Mouse (Mus musculus) heart, adult 2 months (tissue): ENCODE results near the gene Il12rb2. TPM values are rescaled to one million over a fixed set of nuclear protein-coding genes. Genes with fewer than 3 reads are reported as not detected.

ENCODE experiments used
- DNase-seq, 2 experiments: peaks; one replicate each; pipeline ENCODE4 v3.0.0; 2021
- H3K27ac ChIP-seq: fragments of 200-600 bp; 2 replicates; pipeline ENCODE4 v1.8.1; 2022
- H3K27me3 ChIP-seq: fragments of 200-500 bp; 2 replicates; pipeline ENCODE4 v1.6.1; 2012; ENCODE audit warnings: mild to moderate bottlenecking, low read length, inconsistent platforms, mixed read lengths; ENCODE audit not compliant: control insufficient read depth, insufficient read depth
- H3K36me3 ChIP-seq: fragments of 200-500 bp; 2 replicates; pipeline ENCODE4 v1.6.1; 2012; ENCODE audit warnings: low read length, inconsistent platforms; ENCODE audit not compliant: control insufficient read depth, insufficient read depth
- H3K4me1 ChIP-seq: fragments of 200-500 bp; 2 replicates; pipeline ENCODE4 v1.6.1; 2011; ENCODE audit warnings: low read length; ENCODE audit not compliant: control insufficient read depth, insufficient read depth
- H3K4me3 ChIP-seq: fragments of 200-600 bp; 2 replicates; pipeline ENCODE4 v1.8.1; 2022
- H3K79me2 ChIP-seq: fragments of 200-500 bp; replicated peaks from 2 replicates; pipeline ENCODE4 v1.6.1; 2012; ENCODE audit warnings: mild to moderate bottlenecking, inconsistent platforms, low read length, moderate library complexity, mixed read lengths; ENCODE audit not compliant: control insufficient read depth, insufficient read depth
- H3K9ac ChIP-seq: fragments of 200-500 bp; 2 replicates; pipeline ENCODE4 v1.6.1; 2012; ENCODE audit warnings: low read depth, mild to moderate bottlenecking, control low read depth, inconsistent platforms, low read length, mixed read lengths
- CTCF ChIP-seq: fragments of 200-600 bp; IDR thresholded peaks from 2 replicates; pipeline ENCODE4 v1.8.1; 2022; ENCODE audit warnings: antibody characterized with exemption, mild to moderate bottlenecking, moderate library complexity
- EP300 ChIP-seq: fragments of 200-500 bp; IDR thresholded peaks from 2 replicates; pipeline ENCODE4 v1.6.1; 2011; ENCODE audit warnings: low read depth, low read length, control low read depth; ENCODE audit not compliant: insufficient read depth
- POLR2A ChIP-seq: fragments of 200-500 bp; IDR thresholded peaks from 2 replicates; pipeline ENCODE4 v1.6.1; 2011; ENCODE audit warnings: mild to moderate bottlenecking, low read depth, low read length, control low read depth; ENCODE audit not compliant: insufficient read depth
- WGBS: fragments of 180-500 bp; shearing (Covaris S2); methylation state at CpG from one replicate; pipeline ENCODE4 v1.1.7; 2018; 5-methylcytosine and 5-hydroxymethylcytosine counted together
- intact Hi-C: fragments of 180-260 bp; cut with DNase I; formaldehyde crosslinking; loops from one replicate; pipeline ENCODE4 v1.15.1; 2025
- polyA plus RNA-seq: library from polyadenylated mRNA; depleted of rRNA; stranded (reverse); fragments of >200 nt; gene quantifications from 2 replicates; pipeline ENCODE4 v1.2.3, GENCODE M21; 2012
- total RNA-seq, 2 experiments: library from RNA; stranded (reverse); gene quantifications; 2 replicates each; pipeline ENCODE4 v1.2.3; 2021

The Il12rb2 gene
- total and polyA plus RNA-seq, 3 experiments, result 0.18 to 0.20 TPM; not detected in 1

DNA sequence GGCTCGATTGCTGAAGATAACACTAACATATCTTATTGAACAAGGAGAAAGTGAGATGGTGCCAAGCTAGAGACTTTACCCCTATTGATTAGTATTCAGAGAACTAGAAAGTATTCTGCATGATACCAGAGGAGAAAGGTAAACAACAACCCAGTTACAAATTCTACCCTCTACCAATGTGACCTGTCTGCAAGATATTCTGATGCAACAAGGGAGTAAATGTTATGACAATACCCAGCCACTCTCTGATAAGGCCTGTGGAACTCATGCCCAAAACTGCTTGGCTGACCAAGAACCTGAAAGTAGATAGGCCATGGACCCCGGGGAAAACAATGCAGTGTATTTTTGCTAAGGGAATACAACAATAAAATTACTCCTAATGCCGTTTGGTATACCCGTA is 10.2 kb downstream of the Il12rb2 start:
- no peak for DNase-seq
- Histone ChIP-seq H3K27ac (no peak overlapping the region), H3K27me3 (no peaks in the 10 kb centered on the region), H3K4me3 (no peak overlapping the region), H3K9ac (no peak overlapping the region), H3K36me3 (no peaks in the 10 kb centered on the region), H3K79me2 (no peaks in the 10 kb centered on the region), H3K4me1 (no peaks in the 10 kb centered on the region)
- intact Hi-C loops, result no loop called here
- no peak for TF ChIP-seq EP300
- no peak for TF ChIP-seq POLR2A
- no peak for TF ChIP-seq CTCF
- 79% methylated on average over 4 of the region's 4 CpGs for WGBS

DNA sequence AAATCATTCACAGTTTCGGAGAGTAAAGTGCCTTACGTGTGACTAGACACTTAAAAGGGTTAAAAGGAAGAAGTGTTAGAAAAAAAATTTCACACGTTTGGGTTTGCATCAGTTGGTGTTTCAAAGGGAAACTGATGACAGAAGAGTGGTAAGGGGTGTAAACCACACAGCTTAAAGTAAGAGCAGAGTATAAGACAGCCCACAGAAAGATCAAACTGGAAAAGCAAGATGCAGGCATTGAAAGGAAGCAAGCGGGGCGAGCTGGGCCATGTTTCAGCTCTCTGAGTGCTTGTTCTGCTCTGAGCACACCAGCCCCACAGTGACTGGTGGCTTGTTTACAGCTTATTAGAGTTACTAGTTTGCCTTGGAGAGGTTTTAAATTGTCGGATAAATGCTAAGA is 27.9 kb downstream of the Il12rb2 start:
- H3K4me1 ChIP-seq, result no peaks in the 10 kb centered on the region
- no peaks in the 10 kb centered on the region for H3K79me2 ChIP-seq
- 68% methylated on average over 6 of the region's 6 CpGs for WGBS
- TF ChIP-seq CTCF (no peak), POLR2A (no peak), EP300 (no peak)
- no peaks in the 10 kb centered on the region for H3K36me3 ChIP-seq
- H3K4me3 ChIP-seq, result no peak overlapping the region
- intact Hi-C loops, result no loop called here
- no peak overlapping the region for H3K9ac ChIP-seq
- H3K27ac ChIP-seq, result no peak overlapping the region
- no peaks in the 10 kb centered on the region for H3K27me3 ChIP-seq
- no peak for DNase-seq

GRCm38 (mm10) chr6:67339494-67339893 is 36.5 kb downstream of the Il12rb2 start:
- H3K9ac ChIP-seq, result no peak overlapping the region
- TF ChIP-seq CTCF (no peak), POLR2A (no peak), EP300 (no peak)
- no peak for DNase-seq
- no peaks in the 10 kb centered on the region for H3K27me3 ChIP-seq
- intact Hi-C loops, result no loop called here
- no peaks in the 10 kb centered on the region for H3K79me2 ChIP-seq
- H3K27ac ChIP-seq, result no peak overlapping the region
- no peak overlapping the region for H3K4me3 ChIP-seq
- H3K36me3 ChIP-seq, result no peaks in the 10 kb centered on the region
- H3K4me1 ChIP-seq, result no peaks in the 10 kb centered on the region

- TF ChIP-seq CTCF (no peak), POLR2A (no peak), EP300 (no peak)
- H3K27ac ChIP-seq, result no peak overlapping the region
- intact Hi-C loops, result no loop called here
- no peaks in the 10 kb centered on the region for H3K4me1 ChIP-seq
- no peaks in the 10 kb centered on the region for H3K27me3 ChIP-seq
- H3K36me3 ChIP-seq, result no peaks in the 10 kb centered on the region
- DNase-seq, result no peak
- H3K4me3 ChIP-seq, result no peak overlapping the region
- no peaks in the 10 kb centered on the region for H3K79me2 ChIP-seq
- H3K9ac ChIP-seq, result no peak overlapping the region
These were observed 38.0 kb downstream of the Il12rb2 start for GRCm38 (mm10) chr6:67337943-67338342.

- no peaks in the 10 kb centered on the region for H3K36me3 ChIP-seq
- no peak overlapping the region for H3K9ac ChIP-seq
- no peak for DNase-seq
- no peak overlapping the region for H3K4me3 ChIP-seq
- 63% methylated on average over 3 of the region's 3 CpGs for WGBS
- no peak for TF ChIP-seq EP300
- no peak for TF ChIP-seq CTCF
- TF ChIP-seq POLR2A, result no peak
- H3K4me1 ChIP-seq, result no peaks in the 10 kb centered on the region
- H3K79me2 ChIP-seq, result no peaks in the 10 kb centered on the region
- H3K27me3 ChIP-seq, result no peaks in the 10 kb centered on the region
- intact Hi-C loops, result loop anchor here (10.0 kb wide), 1 partner anchor 359 kb away; no protein-coding TSS in a partner anchor
- no peak overlapping the region for H3K27ac ChIP-seq
These were observed 52.2 kb downstream of the Il12rb2 start for GRCm38 (mm10) chr6:67323788-67324187.

DNA sequence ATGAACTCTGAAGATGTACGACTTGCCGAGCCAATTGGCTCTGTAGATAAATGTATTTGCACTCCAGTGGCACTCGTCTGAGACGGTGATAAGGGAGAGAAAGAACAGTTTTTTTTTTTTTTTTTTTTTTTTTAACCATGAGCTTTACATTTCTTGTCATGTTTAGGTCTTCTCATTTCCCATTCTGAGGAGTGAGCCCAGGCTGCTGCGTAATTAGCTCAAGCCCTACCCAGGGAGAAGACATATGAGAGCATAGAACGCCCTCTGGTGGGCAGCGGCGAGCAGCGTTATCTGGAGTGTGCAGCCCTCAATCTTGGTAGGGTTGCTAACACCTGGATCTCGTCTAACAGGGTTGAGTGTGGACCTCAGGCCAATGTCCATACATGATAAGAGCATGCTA is 57.5 kb downstream of the Il12rb2 start:
- Histone ChIP-seq H3K79me2 (no peaks in the 10 kb centered on the region), H3K27ac (no peak overlapping the region), H3K9ac (no peak overlapping the region), H3K4me3 (no peak overlapping the region), H3K4me1 (no peaks in the 10 kb centered on the region), H3K36me3 (no peaks in the 10 kb centered on the region), H3K27me3 (no peaks in the 10 kb centered on the region)
- TF ChIP-seq EP300, result peak; percentile 62; the same call in 1 of the 2 replicates
- TF ChIP-seq POLR2A, result no peak
- TF ChIP-seq CTCF, result peak; percentile 76
- DNase-seq, result peak; percentile 49 to 68
- WGBS, result 17% methylated on average over 10 of the region's 10 CpGs
- intact Hi-C loops, result loop anchor here (1.0 to 2.0 kb wide), 2 partner anchors 120 to 148 kb away; no protein-coding TSS in a partner anchor
